Mouse (Mus musculus): ENCODE results near the gene Trim29.

Trim29 gene

GRCm38 (mm10) chr9:43310538-43310937 lies at the start of gene Trim29:
Gene Trim29 (plus strand): TSS chr9:43310848.
- no peak for DNase-seq

- DNase-seq = no peak
Observed at GRCm38 (mm10) chr9:43261124-43261907, 49.3 kb upstream of the Trim29 start.

- no peak for DNase-seq
Observed at GRCm38 (mm10) chr9:43261941-43262340, 48.7 kb upstream of the Trim29 start.

GRCm38 (mm10) chr9:43262390-43262789 lies 48.3 kb upstream of the Trim29 start:
- DNase-seq = no peak

- DNase-seq = no peak
Observed at GRCm38 (mm10) chr9:43262811-43263550, 47.7 kb upstream of the Trim29 start.

- DNase-seq = no peak
Observed at GRCm38 (mm10) chr9:43263946-43264451, 46.6 kb upstream of the Trim29 start.

- no peak for DNase-seq
Observed at GRCm38 (mm10) chr9:43265194-43265593, 45.5 kb upstream of the Trim29 start.

GRCm38 (mm10) chr9:43267357-43267756 lies 43.3 kb upstream of the Trim29 start:
- DNase-seq = no peak

GRCm38 (mm10) chr9:43269166-43269565 lies 41.5 kb upstream of the Trim29 start:
- DNase-seq = no peak

GRCm38 (mm10) chr9:43270723-43271252 lies 39.9 kb upstream of the Trim29 start:
- DNase-seq = no peak

- no peak for DNase-seq
Observed at GRCm38 (mm10) chr9:43271761-43272518, 38.7 kb upstream of the Trim29 start.

GRCm38 (mm10) chr9:43273735-43274134 lies 36.9 kb upstream of the Trim29 start:
- DNase-seq = no peak

GRCm38 (mm10) chr9:43284284-43284683 lies 26.4 kb upstream of the Trim29 start:
- peak; percentile 56 for DNase-seq

GRCm38 (mm10) chr9:43285281-43285680 lies 25.4 kb upstream of the Trim29 start:
- no peak for DNase-seq

GRCm38 (mm10) chr9:43286870-43287269 lies 23.8 kb upstream of the Trim29 start:
- peak; percentile 14 for DNase-seq

- no peak for DNase-seq
Observed at GRCm38 (mm10) chr9:43293058-43293457, 17.6 kb upstream of the Trim29 start.

GRCm38 (mm10) chr9:43300394-43300793 lies 10.3 kb upstream of the Trim29 start:
- no peak for DNase-seq

- DNase-seq = no peak
Observed at GRCm38 (mm10) chr9:43302989-43303388, 7.7 kb upstream of the Trim29 start.

- no peak for DNase-seq
Observed at GRCm38 (mm10) chr9:43305882-43306281, 4.8 kb upstream of the Trim29 start.

GRCm38 (mm10) chr9:43309087-43309872 lies 1.4 kb upstream of the Trim29 start:
- no peak for DNase-seq

- no peak for DNase-seq
Observed at GRCm38 (mm10) chr9:43312190-43312589, 1.5 kb downstream of the Trim29 start.

GRCm38 (mm10) chr9:43313805-43314204 lies 3.2 kb downstream of the Trim29 start:
- DNase-seq = no peak

Data from cerebellum, adult 9-11 months (tissue).